Mouse (Mus musculus) CH12.LX (cell line): ENCODE measurements around the gene Creb5. TPM values are rescaled to one million over a fixed set of nuclear protein-coding genes. Genes with fewer than 3 reads are reported as not detected.

Source experiments
- DNase-seq: peaks from one replicate; pipeline ENCODE4 v3.0.0-alpha.2; 2013; ENCODE audit errors: extremely low read depth
- H3K27ac ChIP-seq: 2 replicates; pipeline ENCODE4 v1.5.1; 2012; ENCODE audit warnings: low read depth, mild to moderate bottlenecking, control low read depth, moderate library complexity; ENCODE audit not compliant: insufficient read depth
- H3K27me3 ChIP-seq: replicated peaks from 2 replicates; pipeline ENCODE3; 2012; ENCODE audit warnings: inconsistent platforms
- H3K36me3 ChIP-seq, 2 experiments: replicated peaks in 1 of 2; 2 replicates each; pipeline versions ENCODE3 to v1.6.1; 2012; ENCODE audit warnings: inconsistent platforms in 1 of 2, low read length in 1 of 2, mild to moderate bottlenecking in 1 of 2, mixed read lengths in 1 of 2, moderate library complexity in 1 of 2; ENCODE audit not compliant: control insufficient read depth in 1 of 2, insufficient read depth in 1 of 2
- H3K4me1 ChIP-seq, 2 experiments: 2 replicates each; pipeline ENCODE4 v1.6.1; 2012; ENCODE audit warnings: inconsistent platforms in 1 of 2, moderate library complexity in 1 of 2; ENCODE audit not compliant: insufficient read depth in 2 of 2, control insufficient read depth in 1 of 2
- H3K4me2 ChIP-seq: 2 replicates; pipeline ENCODE4 v1.6.1; 2012; ENCODE audit warnings: low read depth, mild to moderate bottlenecking, control low read depth; ENCODE audit not compliant: poor library complexity, insufficient read depth, severe bottlenecking
- H3K4me3 ChIP-seq, 3 experiments: fragments of 150-350 bp in 1 of 3; sonication (generic) in 1 of 3; replicated peaks in 1 of 3; 2 replicates each; pipeline versions ENCODE3 to v1.5.1; 2011 to 2012; ENCODE audit warnings: low read depth in 2 of 3, low read length in 2 of 3, mild to moderate bottlenecking in 2 of 3, moderate library complexity in 2 of 3, control low read depth in 1 of 3, improper control_type of control experiment in 1 of 3, inconsistent platforms in 1 of 3, mixed read lengths in 1 of 3; ENCODE audit not compliant: poor library complexity in 1 of 3
- H3K79me2 ChIP-seq: replicated peaks from 2 replicates; pipeline ENCODE4 v1.6.1; 2012; ENCODE audit warnings: mild to moderate bottlenecking, moderate library complexity; ENCODE audit not compliant: control insufficient read depth, poor library complexity, insufficient read depth, severe bottlenecking; ENCODE audit errors: extremely low read depth
- H3K9ac ChIP-seq: 2 replicates; pipeline ENCODE4 v1.6.1; 2012; ENCODE audit warnings: low read depth, mild to moderate bottlenecking, control low read depth, moderate library complexity; ENCODE audit not compliant: insufficient read depth
- H3K9me3 ChIP-seq: replicated peaks from 2 replicates; pipeline ENCODE3; 2012; ENCODE audit warnings: low read length, inconsistent platforms, mixed read lengths
- BHLHE40 ChIP-seq: IDR thresholded peaks from 2 replicates; pipeline ENCODE4 v1.6.1; 2011; ENCODE audit warnings: mild to moderate bottlenecking, low read depth, low read length, improper control_type of control experiment
- CHD2 ChIP-seq: IDR thresholded peaks from 2 replicates; pipeline ENCODE4 v1.6.1; 2011; ENCODE audit warnings: low read length, improper control_type of control experiment
- CTCF ChIP-seq, 2 experiments: IDR thresholded peaks in 1 of 2; conservative IDR thresholded peaks in 1 of 2; 2 replicates each; pipeline ENCODE4 v1.5.1; 2011 to 2012; ENCODE audit warnings: low read depth in 2 of 2, low read length in 2 of 2, improper control_type of control experiment in 1 of 2, inconsistent platforms in 1 of 2, mild to moderate bottlenecking in 1 of 2, moderate library complexity in 1 of 2
- EP300 ChIP-seq: IDR thresholded peaks from 2 replicates; pipeline ENCODE4 v1.6.1; 2011; ENCODE audit warnings: low read length, improper control_type of control experiment
- JUND ChIP-seq: conservative IDR thresholded peaks from 2 replicates; pipeline ENCODE4 v1.6.1; 2011; ENCODE audit warnings: low read depth, low read length, improper control_type of control experiment
- MAX ChIP-seq: IDR thresholded peaks from 2 replicates; pipeline ENCODE4 v1.6.1; 2011; ENCODE audit warnings: low read length, improper control_type of control experiment
- MAZ ChIP-seq: IDR thresholded peaks from 2 replicates; pipeline ENCODE4 v1.6.1; 2012; ENCODE audit warnings: low read depth, mild to moderate bottlenecking, inconsistent platforms, low read length, improper control_type of control experiment, moderate library complexity
- MYC ChIP-seq: IDR thresholded peaks from 2 replicates; pipeline ENCODE4 v1.6.1; 2011; ENCODE audit warnings: low read depth, mild to moderate bottlenecking, improper control_type of control experiment, low read length
- POLR2A ChIP-seq: IDR thresholded peaks from 2 replicates; pipeline ENCODE4 v1.6.1; 2011; ENCODE audit warnings: low read depth, mild to moderate bottlenecking, improper control_type of control experiment, low read length
- RAD21 ChIP-seq: IDR thresholded peaks from 2 replicates; pipeline ENCODE4 v1.6.1; 2011; ENCODE audit warnings: low read depth, mild to moderate bottlenecking, low read length, improper control_type of control experiment, moderate library complexity
- SMC3 ChIP-seq: IDR thresholded peaks from 2 replicates; pipeline ENCODE4 v1.6.1; 2011; ENCODE audit warnings: low read depth, low read length, improper control_type of control experiment
- TCF12 ChIP-seq: IDR thresholded peaks from 2 replicates; pipeline ENCODE4 v1.6.1; 2014; ENCODE audit warnings: low read depth, mild to moderate bottlenecking, inconsistent platforms, low read length, improper control_type of control experiment
- USF2 ChIP-seq: conservative IDR thresholded peaks from 2 replicates; pipeline ENCODE4 v1.6.1; 2011; ENCODE audit warnings: low read depth, low read length, improper control_type of control experiment
- ZNF384 ChIP-seq: IDR thresholded peaks from 2 replicates; pipeline ENCODE4 v1.6.1; 2012; ENCODE audit warnings: low read depth, low read length, improper control_type of control experiment, inconsistent platforms
- dilution Hi-C: fragments of 300-500 bp; cut with MboI; formaldehyde crosslinking; loops from 2 replicates; pipeline ENCODE4 v1.14.3; 2020; ENCODE audit warnings: low sequenced_read_pairs; ENCODE audit not compliant: extremely low pct_unique_long_range_greater_than_20kb, extremely low pct_ligation_motif_present
- in situ Hi-C: fragments of 300-500 bp; cut with MboI; formaldehyde crosslinking; loops from 3 replicates; pipeline ENCODE4 v1.14.3; 2019; ENCODE audit warnings: low sequenced_read_pairs, low pct_ligation_motif_present, low pct_unique_long_range_greater_than_20kb, mixed read lengths
- polyA plus RNA-seq: library from polyadenylated mRNA; unstranded; fragments of >175 nt; gene quantifications from 2 replicates; pipeline ENCODE4 v1.2.1, GENCODE M21; 2012; ENCODE audit warnings: low read depth; ENCODE audit not compliant: insufficient read length
- total RNA-seq, 2 experiments: library from RNA; depleted of rRNA; stranded (reverse); fragments of 300-350 nt in 1 of 2; fragments of >200 nt in 1 of 2; gene quantifications; 2 replicates each; pipeline ENCODE4 v1.2.3; 2012 to 2014

The Creb5 gene
- total and polyA plus RNA-seq, 3 experiments: 0.68 to 2.1 (median 0.86) TPM

GRCm38 (mm10) chr6:53267036-53267435, 20.0 kb upstream of the Creb5 start:
- no peak overlapping the region for H3K9ac ChIP-seq
- in situ Hi-C loops: no loop called here
- no peak overlapping the region for H3K4me3 ChIP-seq
- H3K79me2 ChIP-seq: no peaks in the 10 kb centered on the region
- no peaks in the 10 kb centered on the region for H3K36me3 ChIP-seq
- no peak overlapping the region for H3K27ac ChIP-seq
- no peaks in the 10 kb centered on the region for H3K4me1 ChIP-seq
- H3K9me3 ChIP-seq: no peaks in the 10 kb centered on the region
- H3K4me2 ChIP-seq: peak overlapping the region; percentile 44; the same call in 1 of the 2 replicates
- peak; percentile 57 for DNase-seq
- no peaks in the 10 kb centered on the region for H3K27me3 ChIP-seq
- dilution Hi-C loops: no loop called here
- TF ChIP-seq MYC (no peak), SMC3 (peak; percentile 41), RAD21 (peak; percentile 66), CTCF (conservative IDR thresholded peaks at IDR 0.05 in 1 of 2, IDR thresholded peaks at IDR 0.05 in 1 of 2; ENCODE audit: low read depth in 2 of 2, low read length in 2 of 2) (peak in 1 of 2 experiments; percentile 65; a peak in 2 of 4 replicates), MAZ (0 out of 2 replicates have a peak, but pooled peaks have one; percentile 50)

GRCm38 (mm10) chr6:53267732-53268505, 19.2 kb upstream of the Creb5 start:
- in situ Hi-C loops: no loop called here

GRCm38 (mm10) chr6:53271216-53271615, 15.9 kb upstream of the Creb5 start:
- no peaks in the 10 kb centered on the region for H3K36me3 ChIP-seq
- H3K4me3 ChIP-seq: no peak overlapping the region
- peaks cover 5% of the 10 kb centered on the region in 2 experiments; a peak in 3 of 4 replicates for H3K4me1 ChIP-seq
- dilution Hi-C loops (no loop called here), in situ Hi-C loops (no loop called here)
- no peak for DNase-seq
- H3K27me3 ChIP-seq: no peaks in the 10 kb centered on the region
- H3K27ac ChIP-seq: no peak overlapping the region
- TF ChIP-seq ZNF384 (no peak), USF2 (no peak), BHLHE40 (no peak), CHD2 (no peak), JUND (no peak), MAX (no peak), EP300 (no peak)
- no peaks in the 10 kb centered on the region for H3K9me3 ChIP-seq
- H3K4me2 ChIP-seq: no peak overlapping the region
- no peaks in the 10 kb centered on the region for H3K79me2 ChIP-seq
- H3K9ac ChIP-seq: no peak overlapping the region

More at GRCm38 (mm10) chr6:53267732-53268505, 19.2 kb upstream of the Creb5 start:
- no peaks in the 10 kb centered on the region for H3K4me1 ChIP-seq
- H3K79me2 ChIP-seq: no peaks in the 10 kb centered on the region
- H3K36me3 ChIP-seq: no peaks in the 10 kb centered on the region
- H3K4me3 ChIP-seq: no peak overlapping the region
- no peak overlapping the region for H3K9ac ChIP-seq
- no peak overlapping the region for H3K27ac ChIP-seq
- no peak overlapping the region for H3K4me2 ChIP-seq
- no peak for TF ChIP-seq TCF12
- TF ChIP-seq POLR2A: no peak
- TF ChIP-seq MYC: no peak
- TF ChIP-seq, all 38 proteins: peak for 0
- Histone ChIP-seq H3K9me3 (no peaks in the 10 kb centered on the region), H3K27me3 (no peaks in the 10 kb centered on the region)
- dilution Hi-C loops: no loop called here
- no peak for DNase-seq
